Comparison of ENCODE assay signal across 9 mouse cellular contexts in the genomic region with DNA sequence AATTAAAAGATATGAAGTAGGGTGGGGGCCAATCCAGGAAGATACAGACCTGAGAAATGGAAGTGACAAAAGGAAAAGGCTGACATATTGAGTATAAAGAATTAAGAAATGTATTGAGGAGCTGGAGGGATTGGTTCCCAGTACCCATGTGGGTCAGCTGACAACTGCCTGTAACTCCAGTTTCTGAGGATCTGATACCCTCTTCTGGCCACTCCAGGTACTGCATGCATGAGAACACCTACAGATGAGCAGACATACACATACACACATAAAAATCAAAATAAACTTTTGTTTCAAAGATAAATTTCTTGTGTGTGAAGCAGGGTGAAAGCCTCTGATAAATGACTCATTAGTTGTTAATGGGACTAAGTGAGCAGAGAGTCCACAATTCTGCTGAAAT.
DNase-seq lines count a peak whose midpoint lies in the region; ATAC-seq and TF ChIP-seq lines count a peak whose summit lies in the region.
"Had no signal": no experiment of that assay in that cellular context is flagged by ENCODE, and none has a peak within 500 bp of the region (broad histone marks: within the 10 kb centered on the region; RNA-seq: fewer than 3 reads in every experiment).

No protein-coding gene starts in this region.

- no peak overlapping the region for H3K9ac ChIP-seq in liver, postnatal 0 days (replicated peaks)
- H3K9ac ChIP-seq: embryonic facial prominence, embryonic 15.5 days; stomach, embryonic 15.5 days had no signal

- no peaks in the 10 kb centered on the region for H3K9me3 ChIP-seq in G1E (replicated peaks)
- H3K9me3 ChIP-seq in liver, postnatal 0 days (ENCODE audit: low read length), result no peaks in the 10 kb centered on the region
- H3K9me3 ChIP-seq: embryonic facial prominence, embryonic 15.5 days; stomach, embryonic 15.5 days had no signal

- no peak overlapping the region for H3K4me3 ChIP-seq in G1E (ENCODE audit: low read depth, low read length)
- H3K4me3 ChIP-seq in liver, postnatal 0 days (ENCODE audit: low read depth, low read length), result no peak overlapping the region
- H3K4me3 ChIP-seq: embryonic facial prominence, embryonic 15.5 days; stomach, embryonic 15.5 days had no signal

- peaks cover 29% of the 10 kb centered on the region for H3K36me3 ChIP-seq in G1E (replicated peaks)
- H3K36me3 ChIP-seq in liver, postnatal 0 days (replicated peaks; ENCODE audit: insufficient read depth, low read length), result peaks cover 12% of the 10 kb centered on the region
- H3K36me3 ChIP-seq: embryonic facial prominence, embryonic 15.5 days; stomach, embryonic 15.5 days had no signal

- no peaks in the 10 kb centered on the region for H3K4me1 ChIP-seq in G1E (ENCODE audit: insufficient read depth, low read depth, low read length)
- H3K4me1 ChIP-seq in liver, postnatal 0 days (ENCODE audit: insufficient read depth), result no peaks in the 10 kb centered on the region
- H3K4me1 ChIP-seq: stomach, embryonic 15.5 days had no signal

- H3K27me3 ChIP-seq in G1E (ENCODE audit: insufficient read depth, low read length), result no peaks in the 10 kb centered on the region
- H3K27me3 ChIP-seq in liver, postnatal 0 days (ENCODE audit: insufficient read depth, low read length), result no peaks in the 10 kb centered on the region
- H3K27me3 ChIP-seq: embryonic facial prominence, embryonic 15.5 days; stomach, embryonic 15.5 days had no signal

- no peak for TF ChIP-seq EP300 in liver, postnatal 0 days (IDR thresholded peaks at IDR 0.05; ENCODE audit: low read depth)

- H3K27ac ChIP-seq in liver, postnatal 0 days (ENCODE audit: low read depth), result no peak overlapping the region
- H3K27ac ChIP-seq: embryonic facial prominence, embryonic 15.5 days; stomach, embryonic 15.5 days had no signal

- no peak overlapping the region for H3K4me2 ChIP-seq in liver, postnatal 0 days (ENCODE audit: low read depth, low read length)
- H3K4me2 ChIP-seq: embryonic facial prominence, embryonic 15.5 days; stomach, embryonic 15.5 days had no signal

- no peak for ATAC-seq in G1E (ENCODE audit: extremely low read depth, insufficient number of reproducible peaks, low FRiP score, poor library complexity, severe bottlenecking)
- ATAC-seq in liver, postnatal 0 days, result no peak

- TF ChIP-seq CTCF in G1E (IDR thresholded peaks at IDR 0.05; ENCODE audit: low read depth, low read length), result peak; percentile 53
- peak; percentile 66 for TF ChIP-seq CTCF in liver, postnatal 0 days (IDR thresholded peaks at IDR 0.05; ENCODE audit: low read depth)

- peak; percentile 23 for DNase-seq in kidney, adult 9 months
- DNase-seq in kidney, postnatal 10 days, result no peak
- DNase-seq in B cell, adult 2 months, result peak; percentile 60
- DNase-seq in G1E (ENCODE audit: low spot score), result no peak
- peak; percentile 42 for DNase-seq in liver, postnatal 0 days
- no peak for DNase-seq in gastrocnemius, postnatal 4 days (ENCODE audit: low spot score in 2 of 2)
- no peak for DNase-seq in left cerebral cortex, adult 9 months (ENCODE audit: low spot score in 2 of 2)

Comparison
In these comparisons a context has a peak if more than half of its experiments do, and no peak if none do; other contexts are left out.
1. DNase-seq: peak in kidney, adult 9 months (single experiment), B cell, adult 2 months (2 of 2) and liver, postnatal 0 days (single experiment); none in kidney, postnatal 10 days (single experiment), G1E (single experiment), gastrocnemius, postnatal 4 days (0 of 2) and left cerebral cortex, adult 9 months (0 of 2).